Mouse (Mus musculus) lung, adult 2 months (tissue): ENCODE measurements around the gene Taf9. TPM values are rescaled to one million over a fixed set of nuclear protein-coding genes. Genes with fewer than 3 reads are reported as not detected.

Experiments used
- DNase-seq: peaks from one replicate; pipeline ENCODE4 v3.0.0; 2022
- H3K4me1 ChIP-seq: fragments of 200-500 bp; 2 replicates; pipeline ENCODE4 v1.6.1; 2011; ENCODE audit warnings: low read length; ENCODE audit not compliant: control insufficient read depth, insufficient read depth
- H3K4me3 ChIP-seq: fragments of 200-500 bp; replicated peaks from 2 replicates; pipeline ENCODE3; 2011; ENCODE audit warnings: low read depth, mild to moderate bottlenecking, control low read depth, low read length; ENCODE audit errors: extremely low read depth
- CTCF ChIP-seq: fragments of 200-500 bp; IDR thresholded peaks from 2 replicates; pipeline ENCODE4 v1.5.1; 2011; ENCODE audit warnings: mild to moderate bottlenecking, low read length, control low read depth; ENCODE audit not compliant: insufficient read depth
- POLR2A ChIP-seq: fragments of 200-500 bp; IDR thresholded peaks from 2 replicates; pipeline ENCODE4 v1.6.1; 2011; ENCODE audit warnings: low read depth, mild to moderate bottlenecking, control low read depth, low read length, borderline replicate concordance; ENCODE audit errors: extremely low read depth
- WGBS: fragments of 180-500 bp; shearing (Covaris S2); methylation state at CpG from one replicate; pipeline ENCODE4 v1.1.7; 2018; 5-methylcytosine and 5-hydroxymethylcytosine counted together
- polyA plus RNA-seq: library from polyadenylated mRNA; depleted of rRNA; stranded (reverse); fragments of >200 nt; gene quantifications from 2 replicates; pipeline ENCODE4 v1.2.3, GENCODE M21; 2012; rRNA removed

Gene Taf9
- polyA plus RNA-seq, 1 experiment, result 3.3 TPM

DNA sequence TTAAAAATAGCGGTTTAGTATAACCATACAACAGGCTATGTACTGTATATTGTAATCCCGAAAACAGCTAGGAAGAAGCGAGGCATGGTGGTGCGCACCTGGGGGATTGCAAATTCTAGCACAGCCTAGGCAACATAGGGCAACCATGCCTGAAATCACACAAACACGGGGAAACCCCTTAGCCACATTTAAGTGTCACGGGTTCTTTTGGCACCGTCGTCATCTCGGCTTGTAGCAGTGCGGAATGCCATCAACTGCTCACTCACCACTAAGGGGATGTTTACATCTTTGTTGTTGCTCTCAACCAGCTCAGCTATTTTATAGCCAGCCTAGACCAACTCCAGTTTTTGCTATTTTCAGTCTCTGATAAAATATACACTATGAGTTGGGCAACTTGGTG is 47.5 kb downstream of the Taf9 start:
- DNase-seq, result no peak
- TF ChIP-seq CTCF, result no peak
- TF ChIP-seq POLR2A, result no peak
- 92% methylated on average over 10 of the region's 10 CpGs for whole genome bisulfite sequencing
- Histone ChIP-seq H3K4me1 (no peaks in the 10 kb centered on the region), H3K4me3 (no peak overlapping the region)

GRCm38 (mm10) chr13:100703468-100703867 is 52.1 kb downstream of the Taf9 start:
- Histone ChIP-seq H3K4me1 (no peaks in the 10 kb centered on the region), H3K4me3 (no peak overlapping the region)
- no peak for DNase-seq
- WGBS, result 87% methylated on average over 2 of the region's 2 CpGs
- TF ChIP-seq POLR2A (no peak), CTCF (no peak)

Other genes starting within 250 kb of the Taf9 start
- gene Naip1, start 198.7 kb upstream of the Taf9 start, polyA plus RNA-seq, result 0.12 TPM in 2 replicates
- 16.9 and 17.2 TPM in 2 replicates for gene Gtf2h2, start 159.0 kb upstream of the Taf9 start, polyA plus RNA-seq
- 15.0 and 21.3 TPM in 2 replicates for gene Ocln, start 98.9 kb upstream of the Taf9 start, polyA plus RNA-seq
- 8.2 and 11.4 TPM in 2 replicates for gene Marveld2, start 34.6 kb upstream of the Taf9 start, polyA plus RNA-seq
- 16.5 and 28.0 TPM in 2 replicates for gene Ak6, start 600 bp upstream of the Taf9 start, polyA plus RNA-seq
- 3.2 and 4.4 TPM in 2 replicates for gene Rad17, start 528 bp upstream of the Taf9 start, polyA plus RNA-seq
- gene Ccdc125, start 18.1 kb downstream of the Taf9 start, polyA plus RNA-seq, result 2.0 and 2.5 TPM in 2 replicates
- 8.9 and 12.8 TPM in 2 replicates for gene Cdk7, start 79.4 kb downstream of the Taf9 start, polyA plus RNA-seq
- gene Mrps36, start 93.1 kb downstream of the Taf9 start, polyA plus RNA-seq, result 27.0 and 29.2 TPM in 2 replicates
- gene Cenph, start 124.3 kb downstream of the Taf9 start, polyA plus RNA-seq, result 0.18 and 0.25 TPM in 2 replicates
- 0.85 and 3.2 TPM in 2 replicates for gene Ccnb1, start 135.0 kb downstream of the Taf9 start, polyA plus RNA-seq
- 21.2 and 29.4 TPM in 2 replicates for gene Slc30a5, start 181.8 kb downstream of the Taf9 start, polyA plus RNA-seq